Mouse (Mus musculus) lung, adult 2 months (tissue): Measurements from ENCODE around the gene Hnrnpdl.

ENCODE experiments used
- CTCF ChIP-seq: fragments of 200-500 bp; IDR thresholded peaks from 2 replicates; pipeline ENCODE4 v1.5.1; 2011; ENCODE audit warnings: mild to moderate bottlenecking, low read length, control low read depth; ENCODE audit not compliant: insufficient read depth
- POLR2A ChIP-seq: fragments of 200-500 bp; IDR thresholded peaks from 2 replicates; pipeline ENCODE4 v1.6.1; 2011; ENCODE audit warnings: low read depth, mild to moderate bottlenecking, control low read depth, low read length, borderline replicate concordance; ENCODE audit errors: extremely low read depth

- TF ChIP-seq CTCF (no peak), POLR2A (no peak)
Measured at GRCm38 (mm10) chr5:100008485-100008884, 31.0 kb downstream of the Hnrnpdl start.
